Mouse (Mus musculus) brain, embryonic 18.5 days (tissue): ENCODE measurements at regions not wholly inside any gene's neighbourhood (a gene's known extent, or its start where the extent isn't known, plus 50 kb on each side); places are given as distances from the start of the nearest gene placed in this dataset.

Source experiments
- DNase-seq: peaks from one replicate; pipeline ENCODE4 v3.0.0-alpha.2; 2012; ENCODE audit warnings: low read depth, low spot score

DNA sequence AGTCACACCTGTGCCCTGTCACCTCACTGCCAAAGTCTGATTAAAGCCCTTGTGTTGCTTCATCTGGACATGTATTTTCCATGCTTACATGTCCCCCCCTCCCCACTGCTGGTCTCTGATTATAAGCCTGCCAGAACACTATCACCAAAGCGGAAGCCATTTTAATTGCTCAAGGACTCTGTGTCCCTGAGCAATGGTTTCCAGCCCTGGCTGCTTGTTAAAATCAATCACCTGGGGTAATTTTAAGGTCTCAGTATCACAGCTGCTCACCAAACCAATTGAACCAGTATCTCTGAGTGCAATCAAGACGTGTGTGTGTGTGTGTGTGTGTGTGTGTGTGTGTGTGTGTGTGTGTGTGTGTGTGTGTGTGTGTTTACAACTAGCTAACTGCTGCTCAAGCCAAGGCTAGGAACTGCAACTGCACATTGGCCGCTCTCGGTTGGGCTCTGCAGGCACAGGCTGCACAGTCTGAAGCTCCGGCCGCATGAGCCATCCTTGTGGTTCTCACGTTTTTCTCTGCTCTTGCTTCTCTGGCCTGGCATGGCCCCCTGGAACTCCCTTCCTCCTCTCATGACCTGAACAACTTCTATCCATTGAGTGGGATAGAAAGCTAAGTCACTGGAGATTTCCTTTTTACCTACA lies 96.3 kb upstream of the Arntl start:
- DNase-seq = no peak

DNA sequence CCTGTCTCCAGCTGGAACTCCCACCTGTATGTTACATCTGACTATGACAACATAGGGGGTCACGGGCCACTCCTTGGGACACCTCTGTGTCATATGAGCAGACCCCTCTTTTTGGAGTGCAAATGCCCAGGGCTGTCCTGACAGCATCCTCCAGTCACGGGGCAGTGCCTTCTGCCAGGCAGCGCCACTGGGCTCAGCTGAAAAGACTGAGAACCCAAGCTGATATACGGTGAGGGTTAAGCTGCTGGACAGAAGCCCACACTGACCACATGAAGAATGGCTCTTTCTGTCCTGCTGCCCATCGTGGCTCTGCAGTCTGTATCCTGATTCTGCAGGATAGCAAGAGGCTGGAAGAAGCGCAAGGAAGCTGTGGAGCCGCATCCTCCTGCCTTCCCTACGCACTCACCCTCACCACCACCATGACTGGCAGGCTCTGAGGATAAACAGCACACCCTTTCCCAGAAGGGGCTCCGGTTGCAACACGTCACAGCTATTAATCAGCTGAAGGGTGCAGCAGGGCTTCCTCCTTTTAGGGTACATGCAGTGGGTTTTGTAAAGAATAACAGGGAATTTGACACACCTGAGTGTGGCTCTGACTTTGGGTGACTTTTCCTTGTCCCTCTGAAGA lies 93.9 kb upstream of the Arntl start:
- no peak for DNase-seq

DNA sequence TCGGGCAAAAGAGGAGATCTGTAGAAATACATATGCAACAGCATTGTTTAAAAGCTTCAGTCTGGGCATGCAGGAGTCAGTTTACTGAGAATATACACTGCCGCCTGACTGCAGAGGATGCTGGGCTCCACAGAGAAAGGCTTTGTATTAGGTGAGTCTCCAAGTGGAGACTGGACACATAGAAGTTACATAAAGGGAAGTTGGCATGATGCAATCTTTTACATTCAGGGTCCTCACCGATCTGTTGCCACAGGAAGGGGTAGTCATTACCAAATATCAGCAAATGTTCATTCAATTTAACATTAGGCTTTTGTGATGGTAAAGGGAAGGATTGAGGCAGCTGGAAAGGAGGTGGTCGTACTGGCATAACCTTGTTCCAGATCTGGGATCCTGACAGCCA lies 89.7 kb upstream of the Arntl start:
- DNase-seq = no peak

DNA sequence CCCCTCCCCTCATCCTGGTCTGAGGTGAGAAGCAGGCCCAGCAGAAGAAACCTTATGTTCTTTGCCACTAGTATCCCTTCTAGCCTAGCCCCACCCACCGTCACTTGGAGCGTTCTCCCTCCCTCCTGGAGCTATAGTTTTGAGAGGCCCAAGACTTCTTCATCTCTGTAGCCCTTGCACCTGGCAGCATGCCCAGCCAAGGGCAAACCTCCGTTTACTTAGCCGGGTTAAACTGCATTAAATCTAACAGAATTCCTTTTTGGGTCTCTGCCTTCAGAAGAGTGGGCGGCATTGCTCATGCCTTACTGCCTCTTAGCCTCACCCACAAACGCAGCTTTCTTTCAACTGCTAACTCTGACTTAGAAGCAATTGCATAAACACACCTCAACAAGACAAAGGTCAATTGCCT lies 85.3 kb upstream of the Arntl start:
- DNase-seq = no peak

DNA sequence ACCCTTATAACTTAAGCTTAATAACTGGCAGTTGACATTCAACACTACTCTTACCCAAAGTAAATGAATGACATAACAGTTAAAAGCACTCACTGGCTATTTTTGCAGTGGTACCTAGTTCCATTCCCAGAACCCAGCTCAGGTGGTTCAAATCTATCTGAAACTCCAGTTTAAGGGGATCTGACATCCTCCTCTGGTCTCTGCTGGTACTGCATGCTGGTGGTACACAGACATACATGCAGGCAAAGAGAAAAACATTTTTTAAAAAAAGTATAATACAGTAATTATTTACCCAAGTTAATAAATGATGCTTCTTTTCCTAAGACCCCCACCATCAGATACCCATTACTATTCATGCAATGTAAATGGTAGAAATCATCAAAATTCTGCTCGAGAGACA lies 81.3 kb upstream of the Arntl start:
- no peak for DNase-seq

DNA sequence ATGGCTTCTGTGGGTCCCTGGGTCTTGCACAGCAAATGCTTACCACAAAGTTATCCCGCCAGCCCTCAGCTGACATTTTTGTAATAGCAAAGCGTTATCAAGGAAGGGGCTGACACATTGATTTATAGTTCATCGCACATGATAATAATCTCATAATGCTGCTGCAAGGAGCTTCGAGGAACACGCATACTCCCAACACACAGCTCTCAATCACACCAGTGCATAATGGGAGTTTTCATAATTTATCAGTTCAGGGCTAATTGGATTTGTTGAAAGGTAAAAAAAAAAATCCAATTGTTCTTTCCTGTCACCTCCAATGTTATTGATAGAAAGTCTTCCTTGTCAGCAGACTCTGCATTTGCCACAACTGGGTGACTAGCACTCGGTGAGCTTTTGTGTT lies 76.7 kb upstream of the Arntl start:
- DNase-seq = no peak

DNA sequence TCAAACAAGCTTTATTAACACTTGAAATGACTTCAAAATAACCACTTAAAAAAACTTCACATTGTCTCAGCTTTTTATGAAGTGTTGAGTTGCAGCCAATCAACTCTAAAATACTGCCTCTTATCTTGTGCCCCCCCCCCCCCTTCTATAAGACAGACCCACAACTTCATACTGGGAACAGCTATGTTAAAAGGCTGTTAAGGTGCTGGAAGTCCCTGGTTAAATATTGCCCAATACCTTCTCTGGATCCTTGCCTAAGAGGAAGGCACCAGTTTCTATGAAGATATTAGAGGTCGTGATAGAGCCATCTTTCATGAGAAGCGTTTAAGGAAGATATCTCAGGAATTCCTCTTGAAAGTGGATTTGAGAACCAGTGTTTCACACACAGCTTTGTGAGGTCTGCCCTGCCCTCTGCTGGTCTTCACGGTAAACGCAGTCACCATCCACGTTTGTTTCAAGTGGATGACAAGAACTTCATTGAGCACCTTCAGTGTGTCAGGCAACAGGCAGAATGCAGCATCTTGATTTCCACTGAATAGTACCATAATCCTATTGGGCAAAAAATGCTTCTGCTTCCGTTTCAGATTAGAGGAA lies 75.2 kb upstream of the Arntl start:
- DNase-seq = peak; percentile 64

DNA sequence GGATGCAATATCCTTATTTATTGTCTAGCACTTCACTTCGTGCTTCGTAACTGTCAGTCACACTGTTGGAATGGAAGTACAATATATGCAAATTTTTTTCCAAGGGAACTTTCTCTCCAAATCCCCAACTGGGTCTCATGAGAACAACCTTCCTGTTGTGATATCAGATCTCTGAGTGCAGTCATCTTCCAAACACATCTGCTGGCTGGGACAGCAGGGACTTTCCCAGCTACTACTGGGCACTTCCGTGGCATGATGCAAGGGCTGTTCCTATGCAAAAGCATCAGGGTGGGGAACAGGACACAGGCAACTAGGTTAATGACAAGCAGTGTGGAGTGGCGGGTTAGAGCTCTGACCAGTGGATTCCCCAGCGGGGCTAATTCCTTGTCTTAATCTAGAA lies 73.4 kb upstream of the Arntl start:
- DNase-seq = no peak

DNA sequence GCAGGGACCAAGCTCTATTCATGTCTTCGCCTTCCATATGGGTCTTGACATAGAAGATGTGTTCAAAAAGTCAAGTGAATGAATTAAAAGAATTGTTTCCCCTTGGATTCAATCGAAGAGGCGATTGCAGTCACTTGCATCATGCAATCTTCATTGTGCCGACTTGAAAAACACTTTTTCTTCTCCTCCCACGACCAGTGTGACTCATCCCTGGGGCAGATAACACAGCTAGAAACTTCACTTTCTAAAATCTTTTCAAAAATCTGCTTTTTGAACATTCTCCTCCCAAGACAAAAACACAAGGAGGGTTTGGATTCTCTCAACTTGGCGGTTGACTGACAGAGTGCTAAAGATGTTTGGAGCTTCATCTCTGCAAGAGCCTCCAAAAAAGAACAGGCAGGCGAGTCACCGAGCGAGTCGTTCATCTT lies 67.2 kb upstream of the Arntl start:
- no peak for DNase-seq

DNA sequence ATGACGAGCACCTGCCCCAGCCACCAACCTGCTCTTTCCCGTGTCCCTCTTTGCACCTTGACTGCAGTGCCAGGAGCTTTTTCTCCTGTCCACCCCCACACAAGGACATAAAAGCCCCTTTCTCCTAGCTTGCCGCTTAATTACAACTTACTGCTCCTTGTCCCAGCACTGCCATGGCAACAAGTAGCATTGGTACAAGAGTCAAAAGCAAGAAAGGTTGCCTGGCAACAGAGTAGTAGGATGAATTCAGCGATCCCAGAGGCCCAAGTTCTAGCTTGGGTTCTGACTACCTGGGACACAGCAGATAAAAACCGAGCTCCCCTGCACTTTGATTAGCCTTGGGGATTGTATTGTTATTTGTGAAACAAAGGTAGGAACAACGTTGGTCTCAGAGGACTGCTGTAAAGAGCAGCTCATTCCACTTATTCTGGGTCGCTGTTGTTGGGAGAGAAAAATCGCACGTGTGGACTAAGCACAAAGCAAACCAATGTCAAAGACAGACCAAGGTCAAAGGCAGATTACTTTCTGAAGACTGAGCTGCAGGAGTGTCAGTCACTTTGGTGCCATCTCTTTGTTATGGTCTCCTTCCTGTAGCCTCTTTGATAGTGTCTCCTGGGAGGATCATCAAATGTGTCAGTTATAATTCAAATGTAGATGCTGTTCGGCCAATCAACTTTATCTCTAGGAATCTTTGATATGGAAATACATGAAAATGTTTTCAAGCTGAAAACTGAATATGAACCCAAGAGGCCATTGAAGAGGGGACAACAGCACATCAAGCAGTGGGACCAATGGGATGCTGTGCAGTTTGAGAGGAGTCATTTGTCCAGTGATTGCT lies 65.2 kb upstream of the Arntl start:
- DNase-seq = peak; percentile 43

DNA sequence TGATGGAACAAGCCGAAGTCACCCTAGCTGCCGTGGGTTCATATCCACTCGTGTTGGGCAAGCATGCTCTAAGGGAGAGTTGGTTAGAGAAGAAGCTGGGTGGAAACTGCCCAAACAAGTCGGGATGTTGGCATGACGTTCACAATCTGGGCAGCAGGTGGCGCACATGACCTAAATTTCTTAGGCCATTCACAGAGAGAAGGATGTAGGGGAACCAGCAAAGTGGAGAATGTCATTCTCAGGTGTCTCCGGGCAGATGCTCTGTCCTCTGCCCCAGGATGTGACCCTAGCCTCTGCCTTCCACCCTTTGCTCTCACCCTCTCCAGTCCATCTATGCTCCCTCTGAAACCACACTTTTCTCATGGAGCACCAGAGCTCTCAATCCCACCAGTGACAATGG lies 63.7 kb upstream of the Arntl start:
- DNase-seq = peak; percentile 66

DNA sequence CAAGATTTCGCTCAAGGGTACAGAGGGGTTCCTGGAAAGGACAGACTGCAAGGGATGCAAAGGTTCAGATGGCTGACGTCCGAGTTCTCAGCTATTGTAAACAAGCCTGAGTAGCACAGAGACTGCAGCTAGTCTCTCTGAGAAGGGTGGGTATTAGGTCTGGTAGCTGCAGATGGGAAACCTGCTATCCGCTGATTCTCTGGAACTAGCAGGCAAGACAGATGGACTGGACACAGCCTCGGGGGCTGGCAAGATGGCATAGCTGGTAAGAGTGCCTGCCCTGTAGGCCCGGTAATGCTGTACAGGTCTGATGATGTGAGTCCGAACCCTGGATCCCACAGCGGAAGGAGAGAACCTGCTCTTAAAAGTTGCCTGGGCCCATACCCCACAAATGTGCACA lies 62.2 kb upstream of the Arntl start:
- DNase-seq = no peak

DNA sequence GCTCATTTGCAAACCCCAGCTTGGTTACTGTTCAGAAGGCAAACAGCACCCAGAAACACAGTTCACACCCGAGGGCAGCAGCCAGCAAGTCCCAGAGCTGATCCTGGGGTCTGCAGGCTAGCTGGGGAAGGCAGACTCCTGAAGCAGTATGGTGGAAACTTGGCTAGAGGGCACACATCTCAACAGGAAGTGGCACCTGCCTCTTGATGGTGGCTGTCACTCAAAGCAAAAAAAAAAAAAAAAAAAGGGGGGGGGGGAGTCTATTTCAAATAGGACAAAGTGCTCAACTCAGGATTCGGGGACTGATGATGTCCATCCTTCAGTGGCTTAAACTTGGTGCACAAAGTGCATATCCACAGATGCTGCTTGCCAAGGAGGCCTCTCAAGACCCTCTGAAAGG lies 61.2 kb upstream of the Arntl start:
- no peak for DNase-seq

DNA sequence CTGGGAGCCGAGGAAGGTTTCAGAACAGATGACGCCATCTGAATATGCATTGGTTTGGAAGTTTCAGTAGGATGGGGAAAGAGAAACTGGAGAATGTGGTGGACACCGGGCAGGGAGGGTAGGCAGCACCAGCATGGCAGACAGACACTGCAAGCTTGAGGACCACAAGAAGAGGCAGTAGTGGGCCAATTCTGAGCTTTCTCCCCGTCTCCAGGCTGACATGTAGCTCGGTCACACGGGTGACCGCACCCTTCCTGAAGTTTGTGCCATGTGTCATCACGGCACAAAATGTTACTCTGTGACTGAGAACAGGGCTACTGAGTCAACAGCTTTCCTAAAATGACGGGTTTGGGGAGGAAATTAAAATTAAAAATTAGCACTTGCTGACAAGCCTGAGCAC lies 60.7 kb upstream of the Arntl start:
- DNase-seq = no peak

DNA sequence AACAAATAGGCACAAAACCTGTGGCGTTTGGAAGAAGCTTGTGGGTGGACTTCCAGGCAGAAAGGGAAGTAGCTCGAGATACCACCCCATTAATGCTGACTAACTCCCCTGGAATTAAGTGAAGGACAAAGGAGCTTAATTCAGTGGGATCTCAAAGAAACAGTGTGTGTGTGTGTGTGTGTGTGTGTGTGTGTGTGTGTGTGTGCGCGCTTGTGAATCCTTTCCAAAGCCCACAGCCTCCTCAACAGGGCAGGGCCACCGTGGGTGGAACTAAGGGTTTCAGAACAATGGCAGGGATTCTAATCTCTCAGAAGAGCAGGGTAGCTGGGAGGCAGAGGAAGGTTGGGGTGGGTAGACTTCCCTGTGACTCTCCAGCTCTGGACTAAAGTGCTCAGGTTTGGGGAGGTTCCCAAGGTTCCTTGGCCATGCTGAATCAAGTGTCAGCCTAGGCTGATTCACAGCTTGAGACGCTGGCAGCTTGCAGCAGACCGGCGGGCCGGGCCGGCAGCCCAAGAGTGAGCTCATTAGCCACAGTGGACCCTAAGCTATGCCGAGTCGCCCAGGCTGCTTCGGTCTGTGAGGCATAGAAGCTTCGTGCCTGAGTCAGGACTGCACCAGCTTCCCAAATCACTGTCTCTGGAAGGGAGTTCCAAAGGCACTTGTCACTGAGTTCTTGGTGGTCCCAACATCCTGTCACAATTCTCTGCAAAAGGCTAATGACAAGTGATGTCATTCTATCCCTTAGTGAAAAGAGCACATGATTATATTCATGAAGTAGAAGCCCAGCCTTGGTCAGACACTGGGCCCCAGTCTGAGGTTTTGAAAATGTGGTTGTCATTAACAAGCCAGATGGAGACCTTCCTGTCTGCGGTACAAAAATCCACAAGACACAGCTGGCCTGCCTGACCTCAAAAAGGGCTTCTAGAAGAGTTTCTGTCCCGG lies 59.6 kb upstream of the Arntl start:
- DNase-seq = no peak

DNA sequence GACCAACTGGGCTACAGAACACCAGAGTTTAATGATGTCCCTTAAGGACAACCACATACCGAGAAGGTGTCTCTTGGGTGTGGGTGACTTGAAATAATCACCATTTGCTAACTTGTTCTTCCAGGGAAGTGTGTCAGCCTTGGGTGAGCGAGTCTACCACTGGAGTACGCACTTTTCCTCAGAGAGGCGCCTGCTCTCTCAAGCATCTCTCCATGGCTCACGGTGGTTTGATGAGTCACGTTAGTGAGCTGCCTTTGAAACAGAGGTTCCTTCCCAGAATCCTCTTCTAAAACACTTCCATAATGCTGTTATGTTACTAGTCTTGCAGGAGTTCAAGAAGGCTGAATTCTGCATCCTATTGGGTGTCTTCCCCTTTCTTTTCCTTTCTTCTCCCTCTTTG lies 58.6 kb upstream of the Arntl start:
- DNase-seq = no peak

DNA sequence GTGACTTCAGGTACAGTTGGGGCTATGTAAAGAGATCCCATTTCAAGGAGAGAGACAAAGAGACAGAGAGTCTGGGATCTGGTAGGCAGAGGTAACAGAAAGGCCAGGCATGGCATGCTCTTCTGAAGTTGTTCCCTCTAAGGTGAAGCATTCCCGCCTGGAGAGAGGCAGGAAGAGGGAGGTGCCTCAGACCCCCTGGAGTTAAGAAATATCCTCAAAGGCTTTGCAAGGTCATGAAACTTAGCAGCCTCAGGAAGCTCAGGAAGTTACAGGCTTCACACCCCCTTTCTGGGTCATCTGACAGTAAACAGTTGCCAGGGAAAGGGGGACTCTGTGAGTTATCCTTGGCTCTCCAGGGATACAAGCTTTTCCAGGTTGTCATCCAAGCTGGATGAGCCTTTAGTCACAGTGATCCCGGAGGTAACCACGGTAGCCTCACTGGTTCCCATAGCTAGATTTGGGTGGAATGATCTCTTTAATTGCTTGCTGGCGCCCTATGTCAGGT lies 57.2 kb upstream of the Arntl start:
- DNase-seq = no peak

DNA sequence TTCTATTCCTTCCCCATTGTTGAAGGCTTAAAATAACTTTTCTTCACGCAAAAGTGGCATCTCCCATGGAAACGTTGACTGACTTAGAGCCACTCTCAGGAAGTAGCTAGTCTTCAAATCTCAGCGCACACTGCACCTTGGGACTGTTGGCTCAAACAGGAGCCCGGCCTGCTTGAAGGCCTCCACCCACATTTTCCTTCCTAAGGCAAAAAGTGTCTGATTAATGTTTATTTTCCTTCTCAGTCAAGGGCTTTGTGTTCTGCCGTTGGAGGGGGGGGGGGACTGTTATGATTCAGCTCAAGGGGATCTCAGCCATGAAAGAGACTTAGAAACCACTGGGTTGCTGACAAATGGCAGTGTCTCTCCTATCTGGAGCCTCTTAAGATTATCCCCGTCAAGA lies 56.5 kb upstream of the Arntl start:
- no peak for DNase-seq

DNA sequence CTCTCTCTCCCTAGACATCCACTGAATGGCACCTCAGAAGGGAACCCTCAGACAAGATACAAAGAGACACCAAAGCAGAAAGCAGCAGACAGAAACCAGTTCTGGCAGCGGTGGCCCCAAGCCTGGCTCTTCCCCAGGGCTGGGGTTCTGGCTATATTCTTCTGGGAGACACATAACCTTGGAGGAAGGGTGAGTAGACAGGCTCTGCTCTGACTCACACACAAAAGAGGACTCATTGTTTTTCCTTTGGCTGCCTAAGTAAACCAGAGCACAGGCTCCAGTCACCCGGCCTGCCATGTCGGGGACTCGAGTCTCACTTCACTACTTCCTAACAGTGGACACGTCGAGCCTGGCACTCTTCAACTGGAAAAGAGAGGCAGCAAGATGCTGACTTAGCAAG lies 55.8 kb upstream of the Arntl start:
- DNase-seq = no peak

DNA sequence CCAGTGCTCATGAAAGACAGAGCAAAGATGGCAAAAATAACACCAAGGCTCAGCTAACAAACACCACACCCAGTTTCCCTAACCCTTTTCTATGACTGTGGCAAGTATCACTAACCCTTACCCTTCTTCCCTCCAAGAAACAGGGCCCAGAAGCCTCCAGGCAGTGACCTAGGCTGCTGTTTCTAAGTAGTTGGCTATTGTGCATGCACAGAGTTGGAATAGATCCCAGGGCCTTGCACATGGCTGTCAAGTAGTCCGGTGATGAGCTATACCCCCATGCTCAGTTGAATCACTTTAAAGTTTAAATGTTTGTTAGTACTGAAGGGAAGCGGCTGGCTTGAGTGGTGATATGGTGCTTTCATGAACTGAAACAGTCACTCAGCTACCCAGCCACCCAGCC lies 53.9 kb upstream of the Arntl start:
- no peak for DNase-seq

DNA sequence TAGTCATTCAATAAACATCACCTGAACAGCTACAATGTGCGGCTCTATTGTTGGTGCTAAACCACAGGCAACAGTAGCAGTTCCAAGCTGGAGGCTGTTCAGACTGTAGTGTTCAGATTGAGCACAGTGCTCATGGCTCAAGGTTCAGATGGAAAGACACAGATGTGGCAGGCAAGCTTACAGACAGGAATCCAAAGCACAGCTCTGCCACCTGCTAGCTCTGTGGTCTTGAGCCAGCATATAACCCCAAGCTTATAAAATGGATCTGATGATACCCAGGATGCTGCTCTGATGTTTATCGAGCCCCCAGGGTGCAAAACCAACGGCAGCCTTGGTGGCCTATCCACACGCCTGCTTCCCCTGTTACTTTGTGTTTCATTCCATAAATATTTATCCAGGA lies 53.2 kb upstream of the Arntl start:
- no peak for DNase-seq
